Mouse (Mus musculus) neutrophil, adult 5-6 weeks (primary cell): ENCODE data around the gene Sipa1l1. TPM values are rescaled to one million over a fixed set of nuclear protein-coding genes. Genes with fewer than 3 reads are reported as not detected.

Source experiments
- ATAC-seq: fragments of 151-379, 151-347 bp; 2 replicates; pipeline ENCODE4 v1.8.0; 2017; ENCODE audit warnings: mild to moderate bottlenecking, moderate TSS enrichment; ENCODE audit not compliant: insufficient number of reproducible peaks, poor library complexity, low FRiP score, severe bottlenecking; ENCODE audit errors: extremely low read depth
- total RNA-seq: library from RNA; stranded (forward); fragments of 200-1000 nt; gene quantifications from 2 replicates; pipeline ENCODE4 v1.2.3, GENCODE M21; 2017

Gene Sipa1l1
- total RNA-seq, 1 experiment from 2014 or later = 63.7 TPM

GRCm38 (mm10) chr12:82273503-82273902 lies 104.4 kb downstream of the Sipa1l1 start:
- ATAC-seq = no peak

- ATAC-seq = no peak
Observed at GRCm38 (mm10) chr12:82274576-82274975, 105.5 kb downstream of the Sipa1l1 start.

GRCm38 (mm10) chr12:82275767-82276166 lies 106.6 kb downstream of the Sipa1l1 start:
- ATAC-seq = no peak

GRCm38 (mm10) chr12:82276591-82276990 lies 107.5 kb downstream of the Sipa1l1 start:
- no peak for ATAC-seq

GRCm38 (mm10) chr12:82284617-82285016 lies 115.5 kb downstream of the Sipa1l1 start:
- peak; percentile 86 for ATAC-seq

- no peak for ATAC-seq
Observed at GRCm38 (mm10) chr12:82285018-82285417, 115.9 kb downstream of the Sipa1l1 start.

GRCm38 (mm10) chr12:82286068-82286467 lies 116.9 kb downstream of the Sipa1l1 start:
- ATAC-seq = no peak

- no peak for ATAC-seq
Observed at GRCm38 (mm10) chr12:82286804-82287203, 117.7 kb downstream of the Sipa1l1 start.

GRCm38 (mm10) chr12:82293545-82294247 lies 124.6 kb downstream of the Sipa1l1 start:
- ATAC-seq = no peak

- ATAC-seq = no peak
Observed at GRCm38 (mm10) chr12:82294906-82295887, 126.1 kb downstream of the Sipa1l1 start.

GRCm38 (mm10) chr12:82296276-82296675 lies 127.2 kb downstream of the Sipa1l1 start:
- ATAC-seq = no peak

GRCm38 (mm10) chr12:82297196-82297595 lies 128.1 kb downstream of the Sipa1l1 start:
- ATAC-seq = no peak

- no peak for ATAC-seq
Observed at GRCm38 (mm10) chr12:82298662-82299460, 129.7 kb downstream of the Sipa1l1 start.

GRCm38 (mm10) chr12:82304140-82304539 lies 135.0 kb downstream of the Sipa1l1 start:
- no peak for ATAC-seq

- ATAC-seq = no peak
Observed at GRCm38 (mm10) chr12:82306035-82306434, 136.9 kb downstream of the Sipa1l1 start.

GRCm38 (mm10) chr12:82311593-82311992 lies 142.5 kb downstream of the Sipa1l1 start:
- no peak for ATAC-seq

GRCm38 (mm10) chr12:82312091-82312820 lies 143.1 kb downstream of the Sipa1l1 start:
- ATAC-seq = no peak

GRCm38 (mm10) chr12:82313091-82313490 lies 144.0 kb downstream of the Sipa1l1 start:
- no peak for ATAC-seq
